In genomic region chr7:82896750-82897149, GRCm38 (mm10) we compare ENCODE assay signal across 31 mouse cellular contexts. TPM values are rescaled to one million over a fixed set of nuclear protein-coding genes. Genes with fewer than 3 reads are reported as not detected.
DNase-seq lines count a peak whose midpoint lies in the region; ATAC-seq and TF ChIP-seq lines count a peak whose summit lies in the region.
"Had no signal": no experiment of that assay in that cellular context is flagged by ENCODE, and none has a peak within 500 bp of the region (broad histone marks: within the 10 kb centered on the region; RNA-seq: fewer than 3 reads in every experiment).

No protein-coding gene starts in this region.

- WGBS in neural tube, embryonic 12.5 days = 34% methylated on average over 3 of the region's 3 CpGs
- WGBS in limb, embryonic 10.5 days = 64% methylated on average over 3 of the region's 3 CpGs

- TF ChIP-seq CTCF in brain, embryonic 14.5 days (IDR thresholded peaks at IDR 0.05; ENCODE audit: borderline replicate concordance, extremely low read depth, insufficient read depth, insufficient read length) = no peak

- H3K9ac ChIP-seq in neural tube, embryonic 12.5 days = no peak overlapping the region
- H3K9ac ChIP-seq: embryonic facial prominence, embryonic 12.5 days; forebrain, embryonic 15.5 days; heart, embryonic 13.5 days; intestine, embryonic 15.5 days; limb, embryonic 12.5 days; liver, embryonic 15.5 days; lung, embryonic 14.5 days had no signal

- ATAC-seq in neural tube, embryonic 12.5 days (ENCODE audit: low FRiP score, low read depth) = peak; percentile 56
- ATAC-seq: forebrain, embryonic 15.5 days; intestine, embryonic 15.5 days had no signal

- H3K27me3 ChIP-seq in neural tube, embryonic 12.5 days (replicated peaks) = no peaks in the 10 kb centered on the region
- no peaks in the 10 kb centered on the region for H3K27me3 ChIP-seq in limb, embryonic 10.5 days (ENCODE audit: low read depth, poor library complexity, severe bottlenecking)
- H3K27me3 ChIP-seq: embryonic facial prominence, embryonic 12.5 days; forebrain, embryonic 15.5 days; heart, embryonic 13.5 days; intestine, embryonic 15.5 days; limb, embryonic 12.5 days; liver, embryonic 15.5 days had no signal

- H3K27ac ChIP-seq in neural tube, embryonic 12.5 days = no peak overlapping the region
- H3K27ac ChIP-seq in limb, embryonic 10.5 days = 0 out of 2 replicates have a peak overlapping the region, but pooled peaks have one; percentile 21
- H3K27ac ChIP-seq: embryonic facial prominence, embryonic 12.5 days; forebrain, embryonic 15.5 days; gastrocnemius, adult 2 months; heart, adult 2 months; heart, embryonic 13.5 days; intestine, embryonic 15.5 days; kidney, postnatal 0 days; limb, embryonic 12.5 days; liver, embryonic 15.5 days; midbrain, embryonic 10.5 days had no signal

- DNase-seq in neural tube, embryonic 10.5 days (ENCODE audit: extremely low spot score, low spot score) = no peak
- peak; percentile 45 for DNase-seq in brain, embryonic 14.5 days (ENCODE audit: low read depth)
- no peak for DNase-seq in limb, embryonic 10.5 days (ENCODE audit: low spot score)
- DNase-seq in retina, postnatal 1 day = peak; percentile 62
- no peak for DNase-seq in heart, adult 18-20 months
- DNase-seq in layer of hippocampus, adult 8-10 months (ENCODE audit: low spot score in 2 of 2) = no peak
- no peak for DNase-seq in adrenal gland, postnatal 4 days (ENCODE audit: low spot score in 2 of 2)
- DNase-seq: adrenal gland, postnatal 25 days; B cell, adult 2 months; cerebellum, adult 2 months; cerebellum, postnatal 25 days; embryo, embryonic 11 days; gastrocnemius, adult 2 months; gastrocnemius, postnatal 36 days; heart, adult 2 months; heart, postnatal 10 days; kidney, adult 8-10 months; kidney, postnatal 4 days; layer of hippocampus, postnatal 36 days; lung, embryonic 14.5 days; thymus, adult 2 months had no signal

- H3K36me3 ChIP-seq in neural tube, embryonic 12.5 days = no peaks in the 10 kb centered on the region
- no peaks in the 10 kb centered on the region for H3K36me3 ChIP-seq in limb, embryonic 10.5 days
- H3K36me3 ChIP-seq: embryonic facial prominence, embryonic 12.5 days; forebrain, embryonic 15.5 days; heart, embryonic 13.5 days; intestine, embryonic 15.5 days; limb, embryonic 12.5 days; liver, embryonic 15.5 days; midbrain, embryonic 10.5 days had no signal

- H3K9me3 ChIP-seq in neural tube, embryonic 12.5 days = no peaks in the 10 kb centered on the region
- H3K9me3 ChIP-seq in limb, embryonic 10.5 days (replicated peaks) = no peaks in the 10 kb centered on the region
- H3K9me3 ChIP-seq: embryonic facial prominence, embryonic 12.5 days; forebrain, embryonic 15.5 days; heart, embryonic 13.5 days; intestine, embryonic 15.5 days; limb, embryonic 12.5 days; liver, embryonic 15.5 days; midbrain, embryonic 10.5 days had no signal

- TF ChIP-seq POLR2A in brain, embryonic 14.5 days (IDR thresholded peaks at IDR 0.05; ENCODE audit: borderline replicate concordance, extremely low read depth, insufficient read depth, insufficient read length, poor library complexity, severe bottlenecking) = no peak

- H3K4me1 ChIP-seq in neural tube, embryonic 12.5 days = no peaks in the 10 kb centered on the region
- H3K4me1 ChIP-seq in limb, embryonic 10.5 days = peaks cover 32% of the 10 kb centered on the region
- H3K4me1 ChIP-seq: embryonic facial prominence, embryonic 12.5 days; forebrain, embryonic 15.5 days; intestine, embryonic 15.5 days; liver, embryonic 15.5 days; midbrain, embryonic 10.5 days had no signal

- no peak overlapping the region for H3K4me2 ChIP-seq in neural tube, embryonic 12.5 days (replicated peaks)
- H3K4me2 ChIP-seq: embryonic facial prominence, embryonic 12.5 days; forebrain, embryonic 15.5 days; heart, embryonic 13.5 days; intestine, embryonic 15.5 days; limb, embryonic 12.5 days; liver, embryonic 15.5 days; lung, embryonic 14.5 days had no signal

- no peak overlapping the region for H3K4me3 ChIP-seq in neural tube, embryonic 12.5 days
- no peak overlapping the region for H3K4me3 ChIP-seq in limb, embryonic 10.5 days
- H3K4me3 ChIP-seq: embryonic facial prominence, embryonic 12.5 days; forebrain, embryonic 15.5 days; gastrocnemius, adult 2 months; heart, adult 2 months; heart, embryonic 13.5 days; intestine, embryonic 15.5 days; limb, embryonic 12.5 days; liver, embryonic 15.5 days; midbrain, embryonic 10.5 days; myocyte had no signal

RNA-seq across cellular contexts. Expression of gene Mex3b, which starts 29.6 kb away (rescaled TPM):
- 42.9 and 44.0 TPM in 2 replicates for polyA plus RNA-seq in neural tube, embryonic 12.5 days (2016; fragmentation: Nextera tagmentation; extraction: Ambion mirVana)
- polyA plus RNA-seq in brain, embryonic 14.5 days (2012; rRNA removed) = 154 and 207 TPM in 2 replicates
- 26.3 and 38.5 TPM in 2 replicates for polyA plus RNA-seq in limb, embryonic 10.5 days (2016; fragmentation: Nextera tagmentation; extraction: Ambion mirVana)
- total RNA-seq in heart, adult 18-20 months (2021) = 1 to 10 TPM; 1.2 to 1.3 TPM
- total RNA-seq in layer of hippocampus, adult 8-10 months (2022) = 10 to 100 TPM; 17.1 to 19.7 (median 19.1) TPM
- total RNA-seq in adrenal gland, postnatal 4 days (2021) = 10 to 100 TPM; 10.2 to 13.7 TPM

Comparison
In these comparisons a context has a peak if more than half of its experiments do, and no peak if none do; other contexts are left out.
1. DNase-seq: peak in brain, embryonic 14.5 days (single experiment) and retina, postnatal 1 day (single experiment); none in neural tube, embryonic 10.5 days (single experiment), limb, embryonic 10.5 days (single experiment), heart, adult 18-20 months (0 of 2), layer of hippocampus, adult 8-10 months (0 of 2) and adrenal gland, postnatal 4 days (0 of 2).
2. RNA of gene Mex3b, which starts 29.6 kb away (total RNA-seq): 17.1 to 19.7 TPM in layer of hippocampus, adult 8-10 months and 10.2 to 13.7 TPM in adrenal gland, postnatal 4 days; 1.2 to 1.3 TPM in heart, adult 18-20 months; every median in the first group is over 4 times any median in the second.